Mouse (Mus musculus) liver, postnatal 0 days (tissue): ENCODE data around the gene Cela1. TPM values are rescaled to one million over a fixed set of nuclear protein-coding genes. Genes with fewer than 3 reads are reported as not detected.

Experiments
- ATAC-seq: fragments of 200-750 bp; cut with Nextera tagmentation; 2 replicates; pipeline ENCODE4 v1.8.0; 2017; ENCODE audit warnings: mild to moderate bottlenecking, moderate library complexity
- DNase-seq: peaks from one replicate; pipeline ENCODE4 v3.0.0-alpha.2; 2016
- H3K27ac ChIP-seq: fragments of 300-500 bp; sonication (generic); 2 replicates; pipeline ENCODE4 v1.5.1; 2014; ENCODE audit warnings: antibody characterized with exemption, moderate library complexity, mild to moderate bottlenecking, low read depth
- H3K27me3 ChIP-seq: fragments of 300-500 bp; sonication (generic); 2 replicates; pipeline ENCODE4 v1.6.1; 2014; ENCODE audit warnings: low read length, control low read depth, mixed read lengths; ENCODE audit not compliant: insufficient read depth
- H3K36me3 ChIP-seq: fragments of 300-500 bp; sonication (generic); replicated peaks from 2 replicates; pipeline ENCODE4 v1.6.1; 2014; ENCODE audit warnings: mild to moderate bottlenecking, control low read depth, low read length, moderate library complexity, mixed read lengths; ENCODE audit not compliant: insufficient read depth
- H3K4me1 ChIP-seq: fragments of 300-500 bp; sonication (generic); 2 replicates; pipeline ENCODE4 v1.6.1; 2014; ENCODE audit warnings: antibody characterized with exemption, mild to moderate bottlenecking, control low read depth; ENCODE audit not compliant: insufficient read depth
- H3K4me2 ChIP-seq: fragments of 300-500 bp; sonication (generic); 2 replicates; pipeline ENCODE4 v1.6.1; 2014; ENCODE audit warnings: low read depth, mild to moderate bottlenecking, low read length, moderate library complexity, mixed read lengths
- H3K4me3 ChIP-seq: fragments of 300-500 bp; sonication (generic); 2 replicates; pipeline ENCODE4 v1.5.1; 2014; ENCODE audit warnings: low read depth, low read length
- H3K9ac ChIP-seq: fragments of 300-500 bp; sonication (generic); replicated peaks from 2 replicates; pipeline ENCODE4 v1.6.1; 2014; ENCODE audit warnings: mild to moderate bottlenecking, moderate library complexity
- H3K9me3 ChIP-seq: fragments of 300-500 bp; sonication (generic); 2 replicates; pipeline ENCODE4 v1.6.1; 2016; ENCODE audit warnings: mild to moderate bottlenecking, control low read depth, low read length, mixed read lengths
- CTCF ChIP-seq: sonication (generic); IDR thresholded peaks from 2 replicates; pipeline ENCODE4 v1.5.1; 2016; ENCODE audit warnings: antibody characterized with exemption, low read depth
- EP300 ChIP-seq: IDR thresholded peaks from 2 replicates; pipeline ENCODE4 v1.6.1; 2016; ENCODE audit warnings: antibody characterized with exemption, low read depth, mild to moderate bottlenecking
- WGBS: fragments of 180-500 bp; shearing (Covaris S2); extraction: QIAGEN DNeasy Blood & Tissue Kit; methylation state at CpG from one replicate; pipeline ENCODE4 v1.1.7; 2014; ENCODE audit not compliant: insufficient replicate concordance; 5-methylcytosine and 5-hydroxymethylcytosine counted together
- polyA plus RNA-seq: library from polyadenylated mRNA; unstranded; fragments of >200 nt; fragmentation: Nextera tagmentation; extraction: Ambion mirVana; gene quantifications from 2 replicates; pipeline ENCODE4 v1.2.1, GENCODE M21; 2015

The Cela1 gene
- polyA plus RNA-seq, 1 experiment from 2014 or later: 29.5 TPM

GRCm38 (mm10) chr15:100679005-100679404, 8.7 kb downstream of the Cela1 start:
- peaks cover 43% of the 10 kb centered on the region for H3K4me1 ChIP-seq
- H3K9ac ChIP-seq: no peak overlapping the region
- peak overlapping the region; percentile 80 for H3K27ac ChIP-seq
- DNase-seq: peak; percentile 68
- no peaks in the 10 kb centered on the region for H3K27me3 ChIP-seq
- 46% methylated on average over 14 of the region's 14 CpGs for whole genome bisulfite sequencing
- H3K9me3 ChIP-seq: no peaks in the 10 kb centered on the region
- H3K4me3 ChIP-seq: no peak overlapping the region; the same call in 1 of the 2 replicates
- peak overlapping the region; percentile 50 for H3K4me2 ChIP-seq
- TF ChIP-seq EP300 (0 out of 2 replicates have a peak, but pooled peaks have one; percentile 19), CTCF (no peak)
- ATAC-seq: peak; percentile 75
- no peaks in the 10 kb centered on the region for H3K36me3 ChIP-seq

GRCm38 (mm10) chr15:100678581-100678980, 9.1 kb downstream of the Cela1 start:
- Histone ChIP-seq H3K27me3 (no peaks in the 10 kb centered on the region), H3K4me2 (peak overlapping the region; percentile 50), H3K36me3 (no peaks in the 10 kb centered on the region), H3K27ac (peak overlapping the region; percentile 80), H3K4me1 (peaks cover 47% of the 10 kb centered on the region), H3K9me3 (no peaks in the 10 kb centered on the region), H3K4me3 (no peak overlapping the region; the same call in 1 of the 2 replicates), H3K9ac (no peak overlapping the region)
- ATAC-seq (peak; percentile 40; the same call in 1 of the 2 replicates), DNase-seq (peak; percentile 46)
- TF ChIP-seq CTCF (no peak), EP300 (no peak)
- 63% methylated on average over 12 of the region's 12 CpGs for WGBS

GRCm38 (mm10) chr15:100677675-100678074, 10.0 kb downstream of the Cela1 start:
- TF ChIP-seq CTCF (no peak), EP300 (no peak)
- DNase-seq: no peak
- H3K9me3 ChIP-seq: no peaks in the 10 kb centered on the region
- no peaks in the 10 kb centered on the region for H3K27me3 ChIP-seq
- H3K27ac ChIP-seq: peak overlapping the region; percentile 80; the same call in 1 of the 2 replicates
- no peak overlapping the region for H3K9ac ChIP-seq
- H3K36me3 ChIP-seq: no peaks in the 10 kb centered on the region
- H3K4me2 ChIP-seq: no peak overlapping the region
- no peak for ATAC-seq
- WGBS: 76% methylated on average over 8 of the region's 8 CpGs
- no peak overlapping the region for H3K4me3 ChIP-seq
- peaks cover 56% of the 10 kb centered on the region for H3K4me1 ChIP-seq

- no peak overlapping the region for H3K4me2 ChIP-seq
- DNase-seq: no peak
- no peaks in the 10 kb centered on the region for H3K36me3 ChIP-seq
- H3K9ac ChIP-seq: no peak overlapping the region
- no peak overlapping the region for H3K4me3 ChIP-seq
- no peaks in the 10 kb centered on the region for H3K27me3 ChIP-seq
- H3K9me3 ChIP-seq: no peaks in the 10 kb centered on the region
- ATAC-seq: no peak
- H3K4me1 ChIP-seq: peaks cover 56% of the 10 kb centered on the region
- no peak overlapping the region for H3K27ac ChIP-seq
- no peak for TF ChIP-seq EP300
- peak; percentile 45 for TF ChIP-seq CTCF
- 79% methylated on average over 1 of the region's 1 CpGs for WGBS
Observed at GRCm38 (mm10) chr15:100676521-100676920, 11.2 kb downstream of the Cela1 start.

GRCm38 (mm10) chr15:100675486-100675885, 12.2 kb downstream of the Cela1 start:
- DNase-seq (no peak), ATAC-seq (no peak)
- H3K27me3 ChIP-seq: no peaks in the 10 kb centered on the region
- no peak overlapping the region for H3K4me2 ChIP-seq
- TF ChIP-seq EP300 (no peak), CTCF (no peak)
- H3K9me3 ChIP-seq: no peaks in the 10 kb centered on the region
- H3K9ac ChIP-seq: no peak overlapping the region
- no peak overlapping the region; the same call in 1 of the 2 replicates for H3K27ac ChIP-seq
- peaks cover 48% of the 10 kb centered on the region for H3K4me1 ChIP-seq
- H3K36me3 ChIP-seq: no peaks in the 10 kb centered on the region
- 70% methylated on average over 3 of the region's 3 CpGs for WGBS
- H3K4me3 ChIP-seq: no peak overlapping the region

GRCm38 (mm10) chr15:100674566-100674965, 13.2 kb downstream of the Cela1 start:
- ATAC-seq: no peak
- Histone ChIP-seq H3K4me3 (no peak overlapping the region), H3K4me2 (no peak overlapping the region), H3K27ac (peak overlapping the region; percentile 79), H3K36me3 (no peaks in the 10 kb centered on the region), H3K4me1 (peaks cover 43% of the 10 kb centered on the region), H3K27me3 (no peaks in the 10 kb centered on the region), H3K9ac (no peak overlapping the region), H3K9me3 (no peaks in the 10 kb centered on the region)
- TF ChIP-seq CTCF (no peak), EP300 (no peak)
- DNase-seq: no peak
- 62% methylated on average over 10 of the region's 10 CpGs for WGBS
